Mouse (Mus musculus) limb, embryonic 14.5 days (tissue): ENCODE results near the gene Elovl7. TPM values are rescaled to one million over a fixed set of nuclear protein-coding genes. Genes with fewer than 3 reads are reported as not detected.

Experiments
- ATAC-seq: fragments of 200-750 bp; cut with Nextera tagmentation; 2 replicates; pipeline ENCODE4 v1.8.0; 2017; ENCODE audit warnings: low read depth, moderate number of reproducible peaks, moderate TSS enrichment; ENCODE audit not compliant: low FRiP score
- DNase-seq: peaks from one replicate; pipeline ENCODE4 v3.0.0-alpha.2; 2015; ENCODE audit warnings: low spot score
- H3K27ac ChIP-seq: fragments of 300-500 bp; sonication (generic); replicated peaks from 2 replicates; pipeline ENCODE4 v1.5.1; 2014; ENCODE audit warnings: low read depth, mild to moderate bottlenecking, low read length, moderate library complexity, mixed read lengths
- H3K27me3 ChIP-seq: fragments of 300-500 bp; sonication (generic); 2 replicates; pipeline ENCODE4 v1.6.1; 2014; ENCODE audit warnings: low read length, mixed read lengths; ENCODE audit not compliant: control insufficient read depth, insufficient read depth
- H3K36me3 ChIP-seq: fragments of 300-500 bp; sonication (generic); 2 replicates; pipeline ENCODE4 v1.6.1; 2014; ENCODE audit warnings: mild to moderate bottlenecking, low read length, moderate library complexity, mixed read lengths; ENCODE audit not compliant: control insufficient read depth, insufficient read depth
- H3K4me1 ChIP-seq: fragments of 300-500 bp; sonication (generic); 2 replicates; pipeline ENCODE4 v1.6.1; 2014; ENCODE audit warnings: antibody characterized with exemption, low read length, mixed read lengths; ENCODE audit not compliant: control insufficient read depth, insufficient read depth
- H3K4me2 ChIP-seq: fragments of 300-500 bp; sonication (generic); replicated peaks from 2 replicates; pipeline ENCODE4 v1.6.1; 2014; ENCODE audit warnings: low read depth, mild to moderate bottlenecking, low read length, moderate library complexity; ENCODE audit not compliant: severe bottlenecking
- H3K4me3 ChIP-seq: fragments of 300-500 bp; sonication (generic); replicated peaks from 2 replicates; pipeline ENCODE4 v1.5.1; 2014; ENCODE audit warnings: low read length
- H3K9ac ChIP-seq: fragments of 300-500 bp; sonication (generic); 2 replicates; pipeline ENCODE4 v1.6.1; 2014; ENCODE audit warnings: mild to moderate bottlenecking, low read depth, low read length, moderate library complexity; ENCODE audit not compliant: severe bottlenecking
- H3K9me3 ChIP-seq: fragments of 300-500 bp; sonication (generic); 2 replicates; pipeline ENCODE4 v1.6.1; 2016; ENCODE audit warnings: low read length; ENCODE audit not compliant: control insufficient read depth
- POLR2A ChIP-seq: fragments of 200-500 bp; IDR thresholded peaks from 2 replicates; pipeline ENCODE4 v1.8.0; 2012; ENCODE audit warnings: inconsistent platforms, mild to moderate bottlenecking, moderate library complexity, borderline replicate concordance; ENCODE audit not compliant: insufficient read depth, insufficient read length; ENCODE audit errors: extremely low read depth
- WGBS: fragments of 180-500 bp; shearing (Covaris S2); extraction: QIAGEN DNeasy Blood & Tissue Kit; methylation state at CpG from one replicate; pipeline ENCODE4 v1.1.7; 2014; 5-methylcytosine and 5-hydroxymethylcytosine counted together
- polyA plus RNA-seq, 2 experiments: library from polyadenylated mRNA; depleted of rRNA in 1 of 2; stranded (reverse) in 1 of 2; unstranded in 1 of 2; fragments of >200 nt; fragmentation: Nextera tagmentation in 1 of 2; extraction: Ambion mirVana in 1 of 2; gene quantifications; 2 replicates each; pipeline versions ENCODE4 v1.2.1 to v1.2.3; 2012 to 2014

Elovl7 gene
- polyA plus RNA-seq, 2 experiments, result 1.4 to 4.8 TPM

DNA sequence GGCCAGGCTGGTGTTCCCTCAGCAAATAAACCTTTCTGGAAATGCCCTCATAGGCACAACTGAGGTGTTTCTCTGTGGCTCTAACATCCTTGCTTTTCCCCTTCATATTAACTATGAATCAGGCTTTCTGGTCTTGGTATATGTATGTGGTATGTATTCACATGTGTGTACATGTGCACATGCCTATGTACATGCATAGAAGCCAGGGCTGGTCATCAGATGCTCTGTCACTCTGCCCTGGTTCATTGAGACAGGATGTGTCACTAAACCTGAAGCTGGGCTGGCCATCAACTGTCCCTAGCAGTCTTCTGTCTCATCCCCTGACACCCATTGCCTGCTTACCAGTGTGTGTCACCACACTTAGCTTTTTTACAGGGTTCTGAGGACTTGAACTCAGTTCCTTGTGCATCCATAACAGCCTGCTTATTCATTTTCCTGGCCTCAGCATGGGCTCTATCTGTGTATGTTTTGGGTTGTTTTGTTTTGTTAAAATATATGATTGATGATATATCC is 29.4 kb upstream of the Elovl7 start:
- Histone ChIP-seq H3K27ac (no peak overlapping the region), H3K4me1 (no peaks in the 10 kb centered on the region), H3K27me3 (no peaks in the 10 kb centered on the region), H3K9me3 (no peaks in the 10 kb centered on the region), H3K36me3 (peaks cover 51% of the 10 kb centered on the region), H3K4me2 (no peak overlapping the region), H3K9ac (no peak overlapping the region), H3K4me3 (no peak overlapping the region)
- no peak for TF ChIP-seq POLR2A
- no peak for ATAC-seq
- no peak for DNase-seq

DNA sequence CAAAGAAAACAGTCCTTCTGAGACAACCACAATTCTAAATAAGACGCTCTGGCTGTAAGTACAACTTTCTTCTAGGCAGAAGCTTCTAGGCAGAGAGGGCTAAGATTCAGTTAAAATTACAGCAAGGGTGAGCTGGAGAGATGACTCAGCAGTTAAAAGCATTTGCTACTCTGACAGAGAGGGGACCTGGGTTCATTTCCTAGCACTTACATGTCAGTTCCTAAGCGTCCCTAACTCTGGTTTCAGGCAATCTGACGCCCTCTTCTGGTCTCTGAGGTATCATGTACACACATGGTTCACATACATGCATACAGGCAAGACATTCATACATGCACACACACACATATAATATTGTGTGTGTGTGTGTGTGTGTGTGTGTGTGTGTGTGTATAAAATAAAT is 28.7 kb upstream of the Elovl7 start:
- Histone ChIP-seq H3K4me3 (no peak overlapping the region), H3K9ac (no peak overlapping the region), H3K27me3 (no peaks in the 10 kb centered on the region), H3K27ac (no peak overlapping the region), H3K36me3 (peaks cover 48% of the 10 kb centered on the region), H3K4me1 (no peaks in the 10 kb centered on the region), H3K9me3 (no peaks in the 10 kb centered on the region), H3K4me2 (no peak overlapping the region)
- TF ChIP-seq POLR2A, result no peak
- 89% methylated on average over 3 of the region's 3 CpGs for WGBS
- DNase-seq (no peak), ATAC-seq (no peak)

DNA sequence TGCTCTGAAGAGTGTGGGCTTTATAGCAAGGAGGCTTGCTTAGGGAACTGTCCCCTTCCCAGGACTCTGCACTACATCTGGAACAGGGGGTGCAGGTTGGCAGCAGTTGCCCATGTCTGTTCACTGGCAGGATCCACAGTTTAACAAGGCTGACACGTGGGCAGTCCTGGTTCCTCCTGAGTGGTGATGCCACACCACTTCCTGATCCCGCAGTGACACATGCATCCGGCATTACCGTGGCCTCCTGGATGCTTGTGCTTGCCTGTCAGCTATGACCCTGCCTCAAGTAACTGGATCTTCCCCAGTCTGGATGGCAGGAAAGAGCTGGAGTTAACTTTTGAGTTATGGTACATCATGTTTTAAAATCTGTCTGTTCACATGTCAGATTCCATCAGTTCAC is 26.2 kb upstream of the Elovl7 start:
- DNase-seq, result no peak
- H3K27ac ChIP-seq, result no peak overlapping the region
- H3K4me3 ChIP-seq, result no peak overlapping the region
- H3K4me2 ChIP-seq, result no peak overlapping the region
- ATAC-seq, result no peak
- H3K9me3 ChIP-seq, result no peaks in the 10 kb centered on the region
- no peak for TF ChIP-seq POLR2A
- no peaks in the 10 kb centered on the region for H3K27me3 ChIP-seq
- H3K4me1 ChIP-seq, result no peaks in the 10 kb centered on the region
- H3K9ac ChIP-seq, result no peak overlapping the region
- WGBS, result 95% methylated on average over 4 of the region's 4 CpGs
- peaks cover 30% of the 10 kb centered on the region for H3K36me3 ChIP-seq

DNA sequence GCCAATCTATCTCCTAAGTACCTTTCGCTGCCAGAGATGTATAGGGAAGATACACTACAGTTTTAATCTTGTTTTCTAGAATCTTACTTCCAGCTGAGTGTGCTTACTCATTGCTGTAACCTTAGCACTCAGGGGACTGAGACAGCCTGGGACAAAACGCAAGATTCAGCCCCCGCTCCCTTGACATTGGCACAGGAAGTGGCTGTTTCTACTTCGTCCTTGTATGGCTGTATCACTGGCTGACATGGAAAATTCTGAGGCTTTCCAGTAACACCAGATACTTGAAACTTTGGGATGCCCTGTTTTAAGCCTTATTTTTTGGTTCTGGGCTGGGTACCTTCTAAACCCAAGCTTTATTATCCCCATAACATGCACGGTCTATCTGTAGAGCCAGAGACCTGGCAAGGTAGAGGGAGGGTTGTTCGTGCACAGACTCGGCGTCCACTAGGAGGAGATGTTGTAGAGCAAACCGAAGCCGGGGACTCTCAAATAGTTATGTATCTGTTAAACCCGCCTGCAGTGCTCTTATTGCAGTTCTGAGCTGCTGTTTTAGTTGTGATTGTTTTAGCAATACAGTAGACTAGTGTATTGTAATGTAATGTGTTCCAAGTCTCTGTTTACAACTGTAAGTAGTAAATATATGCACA is 23.0 kb upstream of the Elovl7 start:
- ATAC-seq (no peak), DNase-seq (peak; percentile 54)
- no peaks in the 10 kb centered on the region for H3K27me3 ChIP-seq
- no peak overlapping the region for H3K4me3 ChIP-seq
- no peak overlapping the region for H3K9ac ChIP-seq
- no peak overlapping the region for H3K4me2 ChIP-seq
- TF ChIP-seq POLR2A, result no peak
- H3K36me3 ChIP-seq, result peaks cover 29% of the 10 kb centered on the region
- H3K9me3 ChIP-seq, result no peaks in the 10 kb centered on the region
- H3K4me1 ChIP-seq, result no peaks in the 10 kb centered on the region
- 54% methylated on average over 11 of the region's 11 CpGs for WGBS
- no peak overlapping the region for H3K27ac ChIP-seq

DNA sequence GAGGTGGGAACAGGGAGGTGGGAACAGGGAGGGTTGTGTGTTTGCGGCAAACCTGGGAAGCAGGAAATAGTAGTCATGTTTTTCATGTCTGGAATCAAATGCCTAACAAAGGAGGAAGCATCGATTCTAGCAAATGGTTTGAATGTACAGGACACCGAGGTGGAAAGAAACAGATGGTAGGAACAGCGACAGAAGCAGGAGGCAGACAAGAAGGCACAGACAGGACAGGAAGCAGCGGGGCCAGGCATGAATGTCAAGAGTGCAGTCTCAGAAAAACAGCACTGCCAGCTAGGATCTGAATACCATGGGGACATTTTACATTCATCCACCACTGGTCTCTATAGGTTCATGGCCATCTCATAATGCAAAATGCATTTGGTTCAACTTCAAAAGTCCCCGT is 18.7 kb upstream of the Elovl7 start:
- Histone ChIP-seq H3K4me1 (no peaks in the 10 kb centered on the region), H3K27ac (no peak overlapping the region), H3K9me3 (no peaks in the 10 kb centered on the region), H3K9ac (no peak overlapping the region), H3K4me2 (no peak overlapping the region), H3K27me3 (no peaks in the 10 kb centered on the region), H3K4me3 (no peak overlapping the region), H3K36me3 (peaks cover 16% of the 10 kb centered on the region)
- 85% methylated on average over 6 of the region's 6 CpGs for WGBS
- TF ChIP-seq POLR2A, result no peak
- ATAC-seq, result no peak
- DNase-seq, result no peak
